Mouse (Mus musculus): ENCODE results near the gene Mrps9. TPM values are rescaled to one million over a fixed set of nuclear protein-coding genes. Genes with fewer than 3 reads are reported as not detected.
"Not testable (repeated sequence)": the region's sequence is repeated elsewhere in the genome, so short reads cannot be mapped to it uniquely, and the experiment has no call there.

Mrps9 gene
- polyA plus RNA-seq, 1 experiment from 2014 or later: 44.5 TPM

DNA sequence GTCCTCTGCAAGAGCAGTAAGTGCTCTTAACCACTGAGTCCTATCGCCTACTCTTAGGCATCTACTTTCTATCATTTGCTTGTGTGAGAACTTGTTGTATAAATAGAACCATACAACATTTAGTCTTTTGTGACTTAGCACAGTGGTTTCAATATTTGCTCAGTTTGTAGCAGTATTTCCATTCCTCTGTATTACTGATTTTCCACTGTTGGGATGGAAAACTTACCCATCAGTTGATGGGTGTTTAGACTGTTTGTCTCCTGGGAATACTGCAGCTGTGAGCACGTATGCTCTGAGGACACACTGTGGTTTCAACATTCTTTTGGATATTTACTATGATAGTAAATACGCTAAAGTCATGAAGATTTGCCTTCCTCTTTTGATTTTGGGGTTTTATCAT is 16.2 kb downstream of the Mrps9 start:
- ATAC-seq (ENCODE audit: low read depth): no peak
- H3K36me3 ChIP-seq (ENCODE audit: control insufficient read depth, insufficient read depth, low read length): peaks cover 27% of the 10 kb centered on the region; the same call in 1 of the 2 replicates
- no peaks in the 10 kb centered on the region for H3K9me3 ChIP-seq (ENCODE audit: control insufficient read depth, low read length)
- H3K27ac ChIP-seq (replicated peaks; ENCODE audit: low read depth, low read length): no peak overlapping the region
- no peaks in the 10 kb centered on the region for H3K4me1 ChIP-seq (ENCODE audit: control insufficient read depth, insufficient read depth, low read length)
- H3K27me3 ChIP-seq (replicated peaks; ENCODE audit: control insufficient read depth, insufficient read depth, low read length): no peaks in the 10 kb centered on the region
- WGBS: 95% methylated on average over 3 of the region's 3 CpGs
- H3K9ac ChIP-seq (ENCODE audit: low read depth, low read length): no peak overlapping the region
- no peak overlapping the region for H3K4me3 ChIP-seq (ENCODE audit: low read depth, low read length)
- no peak for DNase-seq (ENCODE audit: low spot score)
- no peak overlapping the region for H3K4me2 ChIP-seq (ENCODE audit: low read depth, low read length)

DNA sequence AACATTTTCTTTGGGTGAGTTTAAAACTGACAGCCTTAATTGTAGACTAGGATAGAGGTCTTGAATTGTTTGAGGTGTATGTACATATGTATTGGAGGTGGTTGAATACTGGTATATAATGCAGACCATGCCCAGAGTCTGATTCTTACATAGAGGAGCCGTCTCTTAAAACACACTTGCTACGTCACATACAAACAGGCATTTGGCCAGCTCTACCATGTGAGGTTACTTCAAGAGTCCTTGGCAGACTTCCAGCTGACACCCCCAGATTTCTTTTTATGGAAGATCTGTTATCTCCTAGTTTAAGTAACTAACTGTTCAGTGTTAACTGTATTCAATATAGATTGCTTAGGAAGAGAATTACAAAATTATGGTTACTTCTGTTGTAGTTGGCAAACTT is 23.1 kb downstream of the Mrps9 start:
- no peaks in the 10 kb centered on the region for H3K36me3 ChIP-seq (ENCODE audit: control insufficient read depth, insufficient read depth, low read length)
- no peaks in the 10 kb centered on the region for H3K4me1 ChIP-seq (ENCODE audit: control insufficient read depth, insufficient read depth, low read length)
- H3K9me3 ChIP-seq (ENCODE audit: control insufficient read depth, low read length): no peaks in the 10 kb centered on the region
- no peak overlapping the region for H3K27ac ChIP-seq (replicated peaks; ENCODE audit: low read depth, low read length)
- H3K27me3 ChIP-seq (replicated peaks; ENCODE audit: control insufficient read depth, insufficient read depth, low read length): no peaks in the 10 kb centered on the region
- H3K9ac ChIP-seq (ENCODE audit: low read depth, low read length): no peak overlapping the region
- 80% methylated on average over 2 of the region's 2 CpGs for WGBS
- H3K4me3 ChIP-seq (ENCODE audit: low read depth, low read length): no peak overlapping the region
- ATAC-seq (ENCODE audit: low read depth): no peak
- no peak for DNase-seq (ENCODE audit: low spot score)
- H3K4me2 ChIP-seq (ENCODE audit: low read depth, low read length): no peak overlapping the region

DNA sequence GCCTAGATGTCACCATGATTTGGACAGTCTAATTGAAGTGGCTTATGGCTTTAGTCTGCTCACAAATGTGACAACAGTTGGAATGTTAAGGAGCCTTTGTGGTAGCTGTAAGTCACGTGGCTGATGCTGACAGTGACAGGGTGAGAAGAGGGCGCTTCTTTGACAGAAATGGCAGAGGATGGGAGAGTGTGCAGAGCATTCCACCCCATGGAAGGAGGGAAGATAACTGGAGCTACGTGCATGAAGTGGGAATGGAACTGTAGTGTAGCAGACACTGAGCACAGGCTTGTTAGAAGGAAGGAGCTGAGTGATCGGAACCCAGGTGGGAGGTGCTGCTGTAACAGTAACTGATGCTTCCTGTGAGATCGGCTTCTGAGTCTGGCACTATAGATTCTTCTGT is 24.2 kb downstream of the Mrps9 start:
- Histone ChIP-seq H3K4me3 (ENCODE audit: low read depth, low read length) (no peak overlapping the region), H3K4me1 (ENCODE audit: control insufficient read depth, insufficient read depth, low read length) (no peaks in the 10 kb centered on the region)
- DNase-seq (ENCODE audit: low spot score): no peak

DNA sequence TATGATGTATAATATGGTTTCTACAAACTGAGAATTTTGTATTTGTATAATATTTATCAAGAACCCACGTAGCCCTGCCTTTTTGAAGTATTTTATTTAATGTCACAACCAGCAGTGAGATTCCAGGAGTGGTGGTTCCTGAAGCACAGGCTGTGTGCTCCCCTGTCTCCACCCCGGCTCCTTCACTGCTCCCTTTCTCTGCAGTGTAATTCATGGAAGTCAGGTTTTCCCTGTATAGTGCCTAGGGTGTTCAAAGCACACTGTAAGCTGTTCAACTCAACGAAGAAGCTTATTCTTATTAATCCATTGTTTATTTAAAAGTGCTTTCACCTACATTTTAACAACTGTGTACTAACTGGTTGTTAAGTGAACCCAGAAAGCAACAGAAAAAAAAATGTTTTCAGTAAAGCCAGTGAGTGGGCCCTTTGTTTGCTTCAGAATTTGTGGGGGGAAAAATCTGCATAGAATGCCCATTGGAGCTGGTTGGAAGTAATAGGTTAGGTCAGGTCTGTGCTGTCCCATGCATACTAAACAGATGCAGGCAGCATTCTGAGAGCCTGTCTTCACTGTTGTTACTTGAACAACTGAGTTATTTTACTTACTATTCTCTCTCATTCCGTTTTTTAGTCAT is 25.5 kb downstream of the Mrps9 start:
- ATAC-seq (ENCODE audit: low read depth) (no peak), DNase-seq (ENCODE audit: low spot score) (no peak)
- no peak overlapping the region for H3K4me2 ChIP-seq (ENCODE audit: low read depth, low read length)
- H3K9ac ChIP-seq (ENCODE audit: low read depth, low read length): no peak overlapping the region
- 87% methylated on average over 4 of the region's 4 CpGs for WGBS
- H3K4me3 ChIP-seq (ENCODE audit: low read depth, low read length): no peak overlapping the region
- no peak overlapping the region for H3K27ac ChIP-seq (replicated peaks; ENCODE audit: low read depth, low read length)
- H3K9me3 ChIP-seq (ENCODE audit: control insufficient read depth, low read length): no peaks in the 10 kb centered on the region
- no peaks in the 10 kb centered on the region for H3K27me3 ChIP-seq (replicated peaks; ENCODE audit: control insufficient read depth, insufficient read depth, low read length)
- no peaks in the 10 kb centered on the region for H3K36me3 ChIP-seq (ENCODE audit: control insufficient read depth, insufficient read depth, low read length)
- H3K4me1 ChIP-seq (ENCODE audit: control insufficient read depth, insufficient read depth, low read length): no peaks in the 10 kb centered on the region

More for the DNA sequence above, 24.2 kb downstream of the Mrps9 start:
- Histone ChIP-seq H3K27ac (replicated peaks; ENCODE audit: low read depth, low read length) (no peak overlapping the region), H3K27me3 (replicated peaks; ENCODE audit: control insufficient read depth, insufficient read depth, low read length) (no peaks in the 10 kb centered on the region), H3K9ac (ENCODE audit: low read depth, low read length) (no peak overlapping the region), H3K4me2 (ENCODE audit: low read depth, low read length) (no peak overlapping the region), H3K36me3 (ENCODE audit: control insufficient read depth, insufficient read depth, low read length) (no peaks in the 10 kb centered on the region), H3K9me3 (ENCODE audit: control insufficient read depth, low read length) (no peaks in the 10 kb centered on the region)
- no peak for ATAC-seq (ENCODE audit: low read depth)
- WGBS: 81% methylated on average over 5 of the region's 5 CpGs

DNA sequence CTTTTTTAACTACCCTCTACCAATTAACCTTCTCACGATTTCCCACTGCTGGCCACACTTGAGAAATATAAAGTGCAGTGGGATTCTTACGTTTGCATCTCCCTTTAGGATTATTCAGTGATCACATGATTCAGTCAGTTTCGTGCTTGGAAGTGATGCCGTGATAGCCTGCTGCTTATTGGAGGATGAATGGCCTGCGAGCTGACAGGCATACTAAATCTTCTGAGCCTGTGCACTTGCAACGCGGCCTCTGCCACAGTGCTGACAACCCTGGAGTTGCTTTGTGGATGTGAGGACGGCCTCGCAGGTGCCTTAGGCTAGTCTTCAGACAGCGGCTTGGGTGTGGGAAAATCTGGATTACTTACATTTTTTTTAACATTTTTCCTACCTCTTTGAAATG is 26.2 kb downstream of the Mrps9 start:
- DNase-seq (ENCODE audit: low spot score): no peak
- Histone ChIP-seq H3K27me3 (replicated peaks; ENCODE audit: control insufficient read depth, insufficient read depth, low read length) (no peaks in the 10 kb centered on the region), H3K9ac (ENCODE audit: low read depth, low read length) (no peak overlapping the region), H3K9me3 (ENCODE audit: control insufficient read depth, low read length) (no peaks in the 10 kb centered on the region), H3K36me3 (ENCODE audit: control insufficient read depth, insufficient read depth, low read length) (no peaks in the 10 kb centered on the region), H3K4me2 (ENCODE audit: low read depth, low read length) (no peak overlapping the region), H3K27ac (replicated peaks; ENCODE audit: low read depth, low read length) (no peak overlapping the region), H3K4me1 (ENCODE audit: control insufficient read depth, insufficient read depth, low read length) (no peaks in the 10 kb centered on the region), H3K4me3 (ENCODE audit: low read depth, low read length) (no peak overlapping the region)
- ATAC-seq (ENCODE audit: low read depth): no peak
- WGBS: 80% methylated on average over 10 of the region's 10 CpGs

DNA sequence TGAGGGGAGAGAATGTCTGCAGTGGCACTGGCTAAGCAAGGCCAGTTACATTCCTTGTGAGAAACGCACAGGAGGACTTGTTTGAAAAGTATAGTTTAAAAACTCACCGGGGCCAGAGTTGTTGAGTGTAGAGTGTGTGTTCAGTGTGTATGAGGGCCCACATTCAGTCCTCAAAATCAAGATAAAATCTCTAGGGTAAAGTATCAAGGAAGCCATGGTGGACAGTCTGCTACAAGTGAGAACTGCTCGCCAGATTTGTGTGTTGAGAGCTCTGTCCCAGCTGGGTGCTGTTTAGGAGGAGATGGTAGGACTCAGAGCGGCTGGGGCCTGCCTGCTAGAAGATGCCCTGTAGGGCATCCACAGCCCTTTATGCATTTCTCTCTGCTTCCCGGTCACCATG is 27.8 kb downstream of the Mrps9 start:
- no peaks in the 10 kb centered on the region for H3K27me3 ChIP-seq (replicated peaks; ENCODE audit: control insufficient read depth, insufficient read depth, low read length)
- H3K9me3 ChIP-seq (ENCODE audit: control insufficient read depth, low read length): no peaks in the 10 kb centered on the region
- H3K27ac ChIP-seq (replicated peaks; ENCODE audit: low read depth, low read length): no peak overlapping the region
- no peak overlapping the region for H3K9ac ChIP-seq (ENCODE audit: low read depth, low read length)
- no peak for ATAC-seq (ENCODE audit: low read depth)
- no peak overlapping the region for H3K4me2 ChIP-seq (ENCODE audit: low read depth, low read length)
- no peaks in the 10 kb centered on the region for H3K4me1 ChIP-seq (ENCODE audit: control insufficient read depth, insufficient read depth, low read length)
- no peaks in the 10 kb centered on the region for H3K36me3 ChIP-seq (ENCODE audit: control insufficient read depth, insufficient read depth, low read length)
- no peak overlapping the region for H3K4me3 ChIP-seq (ENCODE audit: low read depth, low read length)
- 86% methylated on average over 5 of the region's 5 CpGs for WGBS
- DNase-seq (ENCODE audit: low spot score): no peak

DNA sequence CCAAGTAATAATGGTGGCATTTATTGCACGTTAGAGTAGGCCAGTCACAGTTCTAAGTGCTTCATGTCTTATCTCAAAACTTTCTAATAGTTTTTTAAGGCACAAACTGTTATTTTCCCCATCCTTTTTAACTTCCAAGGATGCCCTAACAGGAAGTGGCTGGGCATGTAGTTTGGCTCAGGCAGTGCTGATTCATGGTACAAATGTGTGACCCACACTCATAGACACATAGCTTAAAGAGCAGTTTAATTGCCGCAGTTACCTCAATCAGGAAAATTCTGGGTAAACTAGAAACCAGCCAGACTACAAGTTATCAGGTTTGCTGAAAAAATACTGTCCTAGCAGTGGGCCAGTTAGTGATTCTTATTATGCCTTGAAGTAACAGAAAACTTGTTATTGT is 31.2 kb downstream of the Mrps9 start:
- Histone ChIP-seq H3K36me3 (ENCODE audit: control insufficient read depth, insufficient read depth, low read length) (no peaks in the 10 kb centered on the region), H3K9ac (ENCODE audit: low read depth, low read length) (no peak overlapping the region), H3K27me3 (replicated peaks; ENCODE audit: control insufficient read depth, insufficient read depth, low read length) (no peaks in the 10 kb centered on the region), H3K9me3 (ENCODE audit: control insufficient read depth, low read length) (no peaks in the 10 kb centered on the region), H3K4me2 (ENCODE audit: low read depth, low read length) (no peak overlapping the region), H3K4me3 (ENCODE audit: low read depth, low read length) (no peak overlapping the region), H3K27ac (replicated peaks; ENCODE audit: low read depth, low read length) (no peak overlapping the region), H3K4me1 (ENCODE audit: control insufficient read depth, insufficient read depth, low read length) (no peaks in the 10 kb centered on the region)
- no peak for ATAC-seq (ENCODE audit: low read depth)
- 91% methylated on average over 2 of the region's 2 CpGs for WGBS
- no peak for DNase-seq (ENCODE audit: low spot score)

DNA sequence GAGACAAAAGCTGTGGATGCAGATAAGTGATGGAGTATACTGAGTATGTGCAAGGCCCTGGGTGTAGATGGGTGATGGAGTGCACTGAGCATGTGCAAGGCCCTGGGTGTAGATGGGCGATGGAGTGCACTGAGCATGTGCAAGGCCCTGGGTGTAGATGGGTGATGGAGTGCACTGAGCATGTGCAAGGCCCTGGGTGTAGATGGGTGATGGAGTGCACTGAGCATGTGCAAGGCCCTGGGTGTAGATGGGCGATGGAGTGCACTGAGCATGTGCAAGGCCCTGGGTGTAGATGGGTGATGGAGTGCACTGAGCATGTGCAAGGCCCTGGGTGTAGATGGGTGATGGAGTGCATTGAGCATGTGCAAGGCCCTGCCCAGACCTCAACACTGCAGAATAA is 32.4 kb downstream of the Mrps9 start:
- not testable (repeated sequence) for DNase-seq (ENCODE audit: low spot score); H3K27me3 ChIP-seq (replicated peaks; ENCODE audit: control insufficient read depth, insufficient read depth, low read length); ATAC-seq (ENCODE audit: low read depth); H3K9me3 ChIP-seq (ENCODE audit: control insufficient read depth, low read length); H3K4me2 ChIP-seq (ENCODE audit: low read depth, low read length); H3K27ac ChIP-seq (replicated peaks; ENCODE audit: low read depth, low read length); H3K4me3 ChIP-seq (ENCODE audit: low read depth, low read length); H3K36me3 ChIP-seq (ENCODE audit: control insufficient read depth, insufficient read depth, low read length); H3K4me1 ChIP-seq (ENCODE audit: control insufficient read depth, insufficient read depth, low read length); H3K9ac ChIP-seq (ENCODE audit: low read depth, low read length)
- WGBS: 100% methylated on average over 1 of the region's 2 CpGs

DNA sequence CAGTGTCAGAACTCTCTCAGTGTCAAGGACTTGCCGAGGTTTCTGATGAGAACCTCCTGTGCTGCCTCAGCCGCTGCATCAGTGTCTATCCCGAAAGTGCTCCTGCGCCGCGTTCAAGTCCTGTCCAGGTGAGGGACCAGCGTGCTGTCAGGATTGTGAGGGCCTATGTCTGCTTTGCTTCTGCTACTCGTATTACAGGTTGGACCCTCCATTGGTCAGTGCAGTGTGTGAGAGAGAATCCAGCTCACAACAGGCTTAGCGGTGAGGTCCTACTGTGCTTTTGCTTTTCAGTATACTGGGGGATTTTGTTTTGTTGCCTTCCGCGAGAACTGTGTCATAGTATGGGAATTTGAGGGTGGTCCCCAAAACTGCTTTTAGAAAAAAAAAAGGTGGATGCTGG is 36.8 kb downstream of the Mrps9 start:
- H3K4me3 ChIP-seq (ENCODE audit: low read depth, low read length): no peak overlapping the region
- peaks cover 8% of the 10 kb centered on the region; the same call in 1 of the 2 replicates for H3K4me1 ChIP-seq (ENCODE audit: control insufficient read depth, insufficient read depth, low read length)
- H3K4me2 ChIP-seq (ENCODE audit: low read depth, low read length): no peak overlapping the region
- no peak overlapping the region for H3K9ac ChIP-seq (ENCODE audit: low read depth, low read length)
- no peaks in the 10 kb centered on the region for H3K9me3 ChIP-seq (ENCODE audit: control insufficient read depth, low read length)
- H3K36me3 ChIP-seq (ENCODE audit: control insufficient read depth, insufficient read depth, low read length): no peaks in the 10 kb centered on the region
- DNase-seq (ENCODE audit: low spot score) (no peak), ATAC-seq (ENCODE audit: low read depth) (no peak)
- WGBS: 78% methylated on average over 11 of the region's 11 CpGs
- no peak overlapping the region for H3K27ac ChIP-seq (replicated peaks; ENCODE audit: low read depth, low read length)
- H3K27me3 ChIP-seq (replicated peaks; ENCODE audit: control insufficient read depth, insufficient read depth, low read length): no peaks in the 10 kb centered on the region

All from embryonic facial prominence, embryonic 14.5 days (tissue).